Mouse (Mus musculus) heart, adult 8-10 months (tissue): ENCODE results near the gene Ier2. TPM values are rescaled to one million over a fixed set of nuclear protein-coding genes. Genes with fewer than 3 reads are reported as not detected.

Experiments
- DNase-seq: peaks from one replicate; pipeline ENCODE4 v3.0.0; 2022; ENCODE audit warnings: low spot score
- total RNA-seq, 4 experiments: library from RNA; stranded (reverse); gene quantifications; 2 replicates each; pipeline ENCODE4 v1.2.4; 2022

Ier2 gene
- 10 to 100 TPM; 12.8 to 26.9 (median 17.4) TPM for total RNA-seq

- peak; percentile 98 for DNase-seq
Observed at GRCm38 (mm10) chr8:84662581-84663065, at the start of gene Ier2. Ier2 (minus strand) TSS chr8:84662852.

DNA sequence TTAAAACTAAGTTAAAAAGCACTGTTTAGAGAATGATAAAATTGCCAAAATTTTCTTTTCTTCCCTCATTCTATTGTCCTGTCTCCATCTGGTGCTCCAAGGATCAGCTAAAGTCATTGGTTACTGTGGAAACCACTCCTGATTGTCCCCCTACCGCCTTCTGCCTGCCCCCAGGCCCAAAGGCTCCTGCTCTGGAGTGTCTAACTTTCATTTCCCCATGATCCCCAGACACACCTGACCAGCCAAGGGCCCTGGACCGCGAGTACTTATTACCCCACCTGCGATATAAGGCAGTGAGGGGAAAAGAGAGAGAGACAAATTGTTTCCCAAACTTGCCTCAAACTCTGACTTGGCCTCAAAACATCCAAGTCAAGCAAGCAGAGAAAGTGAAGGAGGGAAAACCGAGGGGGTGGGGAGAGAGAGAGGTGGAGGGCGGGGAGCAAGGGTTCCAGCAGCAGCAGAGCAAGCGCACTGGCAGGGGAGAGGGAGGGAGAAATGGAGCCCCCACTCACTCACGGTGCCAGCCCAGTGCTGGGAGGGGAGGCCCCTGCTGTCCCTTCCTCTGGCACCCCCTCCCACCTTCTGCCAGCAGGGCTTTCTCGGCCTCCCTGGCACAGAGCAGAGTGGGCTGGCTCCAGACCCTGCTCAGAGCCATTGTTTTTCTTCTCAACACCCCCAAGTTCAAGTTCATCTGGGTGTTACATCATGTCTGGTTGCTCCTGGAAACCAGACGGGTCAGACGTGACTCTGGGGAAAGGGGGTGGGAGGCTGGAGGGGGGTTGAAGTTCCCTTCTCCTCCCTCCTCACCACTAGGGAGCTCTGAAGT, 49.5 kb upstream of the Ier2 start:
- DNase-seq: no peak

DNA sequence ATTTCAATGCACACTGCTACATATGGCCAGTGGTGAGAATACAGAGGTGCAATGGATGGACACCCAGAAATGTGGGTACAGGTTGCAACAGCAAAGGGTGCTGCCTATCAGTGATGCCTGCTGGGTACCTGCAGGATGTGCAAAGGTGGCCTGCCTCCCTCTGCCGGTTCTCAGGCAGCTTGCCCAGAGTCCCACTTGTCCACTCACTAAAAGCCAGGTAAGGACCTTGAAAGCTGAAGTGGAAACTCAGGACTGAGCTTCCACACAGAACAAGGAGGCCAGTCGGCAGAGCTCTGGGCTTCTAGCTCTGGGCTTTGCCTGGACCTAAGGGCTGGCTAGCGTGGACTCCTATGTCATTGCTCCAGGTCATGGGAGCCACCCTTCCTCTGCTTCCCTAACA, 48.7 kb upstream of the Ier2 start:
- no peak for DNase-seq

- DNase-seq: no peak
Observed at GRCm38 (mm10) chr8:84709931-84710330, 47.3 kb upstream of the Ier2 start.

DNA sequence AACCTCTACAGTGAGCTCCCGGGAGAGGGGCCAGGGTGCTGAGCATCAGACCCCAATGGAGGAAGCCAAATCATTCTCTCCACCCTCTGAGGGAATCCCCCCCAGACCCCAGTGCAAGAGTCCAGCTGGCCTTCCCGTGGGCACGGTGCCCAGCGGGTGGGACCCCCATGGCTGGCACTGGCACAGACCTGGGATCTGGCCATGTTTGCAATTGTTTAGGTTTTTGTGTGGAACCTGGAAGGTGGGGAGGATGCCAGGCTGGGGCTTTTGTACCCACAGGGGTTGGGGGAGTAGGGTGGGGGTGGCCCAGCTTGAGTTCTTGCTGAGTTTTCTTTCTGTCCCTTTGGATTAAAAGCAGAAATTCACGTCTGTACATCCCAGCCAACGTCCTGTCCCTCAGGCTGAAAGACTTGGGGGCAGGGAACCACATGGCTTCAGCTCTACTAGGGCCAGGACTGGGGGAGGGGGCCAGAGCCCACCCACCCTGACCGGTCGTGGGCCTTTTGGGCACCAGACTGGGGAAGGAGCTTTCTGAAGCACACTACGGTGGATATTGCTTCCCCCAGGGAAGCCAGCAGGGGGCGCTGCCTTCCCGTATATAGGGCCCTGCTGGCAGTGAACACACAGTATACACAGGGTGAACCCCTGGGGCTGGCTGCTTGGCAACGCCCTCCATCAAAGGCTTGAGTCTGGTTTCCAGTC, 46.3 kb upstream of the Ier2 start:
- peak; percentile 86 for DNase-seq

- no peak for DNase-seq
Observed at GRCm38 (mm10) chr8:84708071-84708541, 45.5 kb upstream of the Ier2 start.

DNA sequence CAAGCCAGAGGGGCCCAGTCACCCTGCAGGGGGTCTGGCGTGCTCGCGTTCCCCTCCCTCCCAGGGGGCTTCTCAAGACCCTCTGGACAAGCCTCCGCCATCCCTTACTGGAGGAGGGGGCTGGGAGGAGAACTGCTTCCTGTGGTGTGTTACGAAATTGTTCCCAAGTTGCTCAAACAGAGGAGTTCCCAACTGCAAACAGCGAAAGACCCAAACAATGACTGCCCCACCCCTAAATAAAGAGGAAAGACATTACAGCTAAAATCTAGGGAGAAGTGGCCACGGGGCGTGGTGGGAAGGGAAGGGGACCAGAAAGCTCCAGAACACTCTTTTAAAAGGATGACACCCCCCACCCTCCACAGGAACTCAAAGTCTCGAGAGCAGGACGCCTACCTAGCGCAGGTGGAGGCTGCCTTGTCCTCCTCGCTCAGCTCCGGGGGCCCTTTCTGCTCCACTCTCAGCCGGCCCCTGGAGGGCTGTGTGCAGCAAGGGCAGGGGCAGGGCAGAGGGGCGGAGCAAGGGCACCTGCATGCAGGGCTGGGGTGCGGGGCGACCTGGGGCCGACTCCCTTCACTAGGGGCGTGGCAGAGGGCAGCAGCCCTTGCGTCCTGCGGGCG, 44.7 kb upstream of the Ier2 start:
- DNase-seq: no peak

DNA sequence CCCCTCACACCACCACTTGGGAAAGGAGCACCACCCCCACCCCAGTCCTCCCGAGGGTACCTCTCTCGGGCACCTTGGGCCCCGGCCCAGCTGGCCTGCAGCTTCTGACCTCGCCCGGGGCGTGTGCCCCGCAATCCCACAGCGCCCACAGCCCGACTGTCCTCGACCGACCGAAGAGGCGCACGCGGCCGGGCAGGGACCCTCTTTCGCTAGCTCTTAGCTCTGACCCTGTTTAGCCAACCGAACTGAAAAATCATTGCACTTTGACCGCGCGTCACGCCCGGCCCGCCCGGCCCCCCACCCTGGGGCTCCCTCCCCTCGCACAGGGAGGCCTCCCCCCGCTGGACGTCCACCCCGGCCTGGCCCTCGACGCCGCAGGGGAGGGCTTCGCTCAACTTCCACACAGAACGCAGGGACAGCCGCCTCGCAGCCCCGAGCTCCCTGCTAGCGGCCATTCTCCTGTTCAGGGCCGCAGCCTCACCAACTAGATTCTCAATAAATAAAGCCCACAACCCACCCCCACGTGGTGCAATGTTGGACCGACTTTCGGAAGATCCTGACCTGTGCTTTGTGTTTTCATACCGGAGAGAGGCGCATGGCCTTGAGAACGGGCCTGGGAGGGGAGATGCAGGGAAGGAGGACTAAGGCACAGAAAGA, 44.1 kb upstream of the Ier2 start:
- DNase-seq: no peak

- DNase-seq: no peak
Observed at GRCm38 (mm10) chr8:84705960-84706359, 43.3 kb upstream of the Ier2 start.

- DNase-seq: no peak
Observed at GRCm38 (mm10) chr8:84704867-84705831, 42.5 kb upstream of the Ier2 start.

- DNase-seq: peak; percentile 82
Observed at GRCm38 (mm10) chr8:84704356-84704755, 41.7 kb upstream of the Ier2 start.

GRCm38 (mm10) chr8:84703466-84704249, 41.0 kb upstream of the Ier2 start:
- no peak for DNase-seq

DNA sequence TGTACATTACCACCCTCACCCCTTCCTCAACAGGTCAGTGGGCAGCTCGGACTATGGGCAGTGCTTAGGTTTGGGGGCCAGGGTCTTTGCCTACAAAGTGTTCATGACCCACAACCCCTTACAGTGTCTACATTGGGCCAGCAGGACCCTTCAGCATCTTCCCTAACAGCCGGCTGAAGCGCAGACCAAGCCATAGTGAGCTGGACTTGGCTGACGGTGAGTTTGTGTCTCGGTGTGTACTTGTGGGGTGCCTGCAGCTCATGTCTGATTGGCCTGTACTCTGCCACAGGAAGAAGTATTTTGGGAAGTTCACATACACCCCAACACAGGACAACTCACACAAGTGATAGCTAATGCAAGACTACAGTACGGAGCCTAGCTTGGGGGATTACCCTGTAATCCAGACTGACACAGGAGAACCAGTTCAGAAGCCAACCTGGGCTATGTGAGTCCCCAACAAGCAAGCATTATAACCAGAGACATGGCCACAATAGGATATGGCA, 40.4 kb upstream of the Ier2 start:
- no peak for DNase-seq

- DNase-seq: no peak
Observed at GRCm38 (mm10) chr8:84702561-84702960, 39.9 kb upstream of the Ier2 start.

- peak; percentile 86 for DNase-seq
Observed at GRCm38 (mm10) chr8:84700941-84701911, 38.6 kb upstream of the Ier2 start, which contains the start of gene Lyl1. Lyl1 (plus strand) TSS chr8:84701457.

GRCm38 (mm10) chr8:84700526-84700925, 37.9 kb upstream of the Ier2 start:
- no peak for DNase-seq

DNA sequence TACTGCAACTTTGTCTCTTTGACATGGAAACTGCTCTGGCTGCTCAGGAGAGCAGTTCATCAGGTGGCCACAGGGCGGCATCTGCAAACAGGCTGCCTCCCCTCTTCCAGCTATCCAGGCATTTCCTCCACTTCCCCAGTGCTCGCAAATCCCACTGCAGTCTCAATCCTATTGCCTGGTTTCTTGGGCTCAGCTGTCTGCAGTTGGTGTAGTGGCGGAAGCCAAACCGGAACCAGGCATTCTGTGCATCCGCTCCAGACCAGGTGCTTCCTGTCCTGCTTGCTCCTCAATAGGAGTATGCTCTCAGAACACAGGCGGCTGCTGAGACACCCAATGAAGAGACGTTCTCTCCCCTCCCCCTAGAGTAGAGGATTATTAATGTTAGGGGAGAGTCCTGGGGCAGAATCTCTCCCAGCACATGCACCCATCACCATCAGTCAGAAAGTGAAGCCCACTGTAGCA, 37.2 kb upstream of the Ier2 start:
- DNase-seq: peak; percentile 89

DNA sequence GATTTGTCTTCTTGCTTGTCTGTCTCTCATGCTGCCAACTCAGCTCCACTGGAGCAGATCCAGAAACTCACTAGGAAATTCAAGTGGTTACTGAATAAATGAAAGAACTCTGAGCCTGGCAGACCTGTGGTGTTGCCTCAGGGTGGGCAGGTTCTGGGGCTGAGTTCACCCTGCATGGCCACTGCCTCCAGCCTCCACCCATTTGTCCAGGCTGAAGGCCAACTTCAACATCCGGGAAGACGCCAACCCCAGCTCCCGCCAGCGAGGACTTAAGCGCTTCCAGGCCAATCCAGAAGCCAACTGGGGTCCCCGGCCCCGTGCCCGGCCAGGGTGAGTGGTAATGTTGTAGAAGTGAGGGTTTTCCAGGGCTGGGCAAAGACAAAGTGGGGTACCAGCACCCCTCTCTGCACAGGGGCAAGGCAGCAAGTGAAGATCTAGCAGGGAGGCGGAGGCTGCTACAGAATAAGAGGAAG, 36.3 kb upstream of the Ier2 start:
- DNase-seq: peak; percentile 85
